Mouse (Mus musculus): ENCODE measurements around the gene Guca1b.
"Not testable (repeated sequence)": the region's sequence is repeated elsewhere in the genome, so short reads cannot be mapped to it uniquely, and the experiment has no call there.

Guca1b gene

DNA sequence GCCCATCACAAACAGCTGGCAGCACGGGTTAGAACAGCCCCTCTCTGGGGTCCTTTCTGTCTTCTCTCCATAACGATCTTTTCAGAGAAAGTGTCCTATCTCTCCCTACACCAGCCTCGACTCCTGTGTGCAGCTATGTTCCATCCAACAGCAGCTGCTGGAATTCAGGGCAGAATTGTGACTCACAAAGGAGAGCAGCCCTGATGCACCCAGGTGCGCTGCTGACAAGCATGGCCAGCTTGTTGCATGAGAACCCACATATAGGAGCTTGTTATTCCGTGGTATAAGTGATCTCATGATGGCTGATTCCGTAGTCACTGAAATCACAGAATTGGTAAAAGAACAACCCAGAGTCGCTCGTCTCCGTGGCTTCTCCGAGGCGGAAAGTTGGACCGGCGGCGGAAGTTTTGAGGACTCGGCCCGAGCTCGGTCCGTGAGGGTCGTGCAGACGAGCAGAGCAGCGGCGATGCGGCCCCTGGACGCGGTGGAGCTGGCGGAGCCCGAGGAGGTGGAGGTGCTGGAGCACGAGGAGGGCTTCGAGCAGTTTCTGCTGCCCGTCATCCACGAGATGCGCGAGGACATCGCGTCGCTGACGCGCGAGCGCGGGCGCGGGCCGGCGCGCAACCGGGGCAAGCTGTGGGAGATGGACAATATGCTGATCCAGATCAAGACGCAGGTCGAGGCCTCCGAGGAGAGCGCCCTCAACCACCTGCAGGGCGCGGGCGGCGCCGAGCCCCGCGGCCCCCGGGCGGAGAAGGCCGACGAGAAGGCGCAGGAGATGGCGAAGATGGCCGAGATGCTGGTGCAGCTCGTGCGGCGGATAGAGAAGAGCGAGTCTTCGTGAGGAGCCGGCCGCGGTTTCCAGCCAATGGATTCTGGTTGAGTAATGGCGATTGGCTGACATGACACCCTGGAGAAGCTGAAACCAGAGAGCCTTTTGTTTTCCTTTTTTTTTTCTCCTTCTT is 25.0 kb downstream of the Guca1b start:
- DNase-seq (ENCODE audit: low spot score) = not testable (repeated sequence)

DNA sequence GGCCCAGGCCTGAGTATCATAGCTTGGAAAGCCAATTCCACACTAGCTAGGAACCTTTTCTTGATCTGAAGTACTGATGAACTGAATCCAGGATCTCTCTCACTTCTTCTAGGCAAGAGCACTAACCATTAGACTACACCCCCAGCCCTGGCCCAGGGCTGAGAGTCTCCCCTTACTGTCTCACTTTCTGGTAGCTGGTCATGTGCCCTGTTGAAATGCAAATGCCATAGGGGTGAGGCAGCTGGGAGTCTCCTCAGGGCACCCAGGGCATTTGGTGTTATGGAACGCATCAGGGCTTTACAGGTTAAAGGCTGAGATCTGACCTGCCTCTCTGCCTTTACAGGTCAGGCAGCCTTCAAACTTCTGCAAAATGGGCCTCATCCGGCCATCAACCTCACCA is 35.0 kb downstream of the Guca1b start:
- DNase-seq (ENCODE audit: low spot score) = no peak

DNA sequence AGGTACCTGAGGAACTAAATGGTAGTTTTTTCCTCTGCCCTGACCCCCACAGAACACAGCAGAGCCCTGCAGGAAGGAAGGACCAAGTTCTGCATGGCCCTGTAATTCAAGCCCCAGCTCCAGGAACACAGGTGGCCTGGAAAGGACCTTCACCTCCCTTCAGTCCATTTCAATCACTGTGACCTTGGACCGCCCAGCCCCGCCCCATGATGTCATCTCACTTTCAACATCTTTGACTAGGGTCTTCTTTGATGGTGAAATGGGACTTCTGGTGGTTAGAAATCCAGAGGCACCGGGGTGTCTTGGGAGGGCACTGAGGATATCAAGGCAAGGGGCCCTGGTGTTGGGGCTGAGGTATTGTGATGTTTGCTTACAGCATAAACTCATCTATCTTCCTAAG is 36.4 kb downstream of the Guca1b start:
- DNase-seq (ENCODE audit: low spot score) = no peak

DNA sequence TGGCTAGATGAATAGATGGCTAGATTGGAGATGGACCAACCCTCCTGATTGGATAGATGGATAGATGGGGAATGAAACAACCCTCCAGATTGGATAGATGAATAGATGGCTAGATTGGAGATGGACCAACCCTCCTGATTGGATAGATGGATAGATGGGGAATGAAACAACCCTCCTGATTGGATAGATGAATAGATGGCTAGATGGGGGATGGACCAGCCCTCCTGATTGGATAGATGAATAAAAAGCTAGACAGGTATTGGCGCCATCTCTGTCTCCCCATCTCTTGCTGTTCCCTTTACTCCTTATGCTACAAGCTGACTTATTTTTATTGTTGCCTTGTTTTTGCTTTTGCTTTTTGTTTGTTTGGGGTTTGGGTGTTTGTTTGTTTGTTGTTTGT is 37.4 kb downstream of the Guca1b start:
- not testable (repeated sequence) for DNase-seq (ENCODE audit: low spot score)

DNA sequence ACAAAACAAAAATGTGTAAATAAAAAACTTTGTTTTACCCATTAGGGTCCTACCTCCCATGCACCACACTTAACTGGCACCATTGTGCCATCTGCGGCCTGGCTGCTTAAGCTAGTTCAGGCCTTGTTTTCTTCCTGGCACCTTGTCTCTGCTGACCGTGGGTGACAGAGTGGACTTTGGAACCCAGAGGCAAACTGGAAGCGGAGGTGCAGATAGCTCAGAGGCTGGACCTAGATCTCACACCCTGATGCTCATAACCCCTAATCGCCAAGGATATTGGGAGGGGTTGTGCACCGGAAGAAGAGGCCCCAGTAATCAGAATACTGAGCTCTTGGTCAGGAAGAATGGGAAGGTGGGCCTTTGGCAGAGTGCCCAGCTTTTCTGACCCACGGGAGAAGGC is 39.0 kb downstream of the Guca1b start:
- no peak for DNase-seq (ENCODE audit: low spot score)

DNA sequence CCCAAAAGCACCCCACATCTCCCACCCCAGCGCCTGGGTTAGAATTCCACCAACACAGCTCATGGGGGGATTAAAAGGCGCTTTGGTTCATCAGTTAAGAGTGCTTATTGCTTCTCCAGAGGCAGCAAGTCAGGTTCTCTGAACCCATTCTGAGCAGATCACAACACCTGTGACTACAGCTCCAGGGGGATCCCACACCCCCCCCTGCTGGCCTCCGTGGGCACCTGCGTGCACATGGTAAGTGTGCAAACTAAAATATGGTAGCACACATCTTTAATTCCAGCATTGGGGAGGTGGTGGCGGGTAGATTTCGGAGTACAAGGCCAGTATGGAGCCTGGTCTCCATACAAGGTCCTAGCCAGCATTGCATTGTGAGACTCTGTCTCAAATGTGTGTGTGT is 42.1 kb downstream of the Guca1b start:
- DNase-seq (ENCODE audit: low spot score) = no peak

DNA sequence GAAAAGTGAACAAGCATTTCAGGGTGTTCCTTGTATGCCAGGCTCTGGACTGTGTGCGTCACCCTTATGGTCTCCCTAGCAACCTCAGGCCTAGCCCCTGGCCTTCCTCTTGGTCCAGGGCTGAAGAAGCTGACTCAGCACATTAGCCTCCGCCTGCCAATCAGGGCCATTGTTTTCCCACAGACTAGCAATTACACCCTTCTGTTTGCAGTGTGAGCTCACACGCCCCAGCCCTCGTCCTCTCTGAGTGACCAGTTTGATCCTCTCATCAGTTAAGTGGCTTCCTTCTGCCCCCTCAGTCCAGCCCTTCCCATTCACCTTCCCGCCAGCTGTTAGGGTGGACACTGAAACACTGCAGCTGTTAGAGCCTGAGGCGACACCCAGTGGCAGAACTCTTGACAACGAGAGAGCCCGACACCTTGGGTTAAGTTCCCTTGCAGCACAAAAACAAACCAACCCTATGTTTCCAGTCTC is 43.7 kb downstream of the Guca1b start:
- DNase-seq (ENCODE audit: low spot score) = peak; percentile 58

DNA sequence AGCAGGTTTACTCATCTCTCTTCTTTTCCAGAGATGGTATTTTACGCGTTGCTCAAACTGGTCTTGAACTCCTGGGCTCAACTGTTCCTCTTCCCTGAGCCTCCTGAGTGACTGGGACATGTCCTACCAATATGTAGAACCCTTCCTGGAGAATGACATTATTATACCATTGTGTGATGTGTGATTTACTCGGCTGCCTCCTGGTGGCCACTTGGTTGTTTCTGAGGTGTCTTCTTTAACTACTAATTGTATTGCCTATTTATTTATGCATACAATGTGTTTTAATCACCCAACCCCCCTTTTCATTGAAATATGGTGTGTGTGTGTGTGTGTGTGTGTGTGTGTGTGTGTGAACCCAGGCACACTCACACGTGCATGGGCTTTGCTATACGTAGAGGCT is 45.6 kb downstream of the Guca1b start:
- no peak for DNase-seq (ENCODE audit: low spot score)

DNA sequence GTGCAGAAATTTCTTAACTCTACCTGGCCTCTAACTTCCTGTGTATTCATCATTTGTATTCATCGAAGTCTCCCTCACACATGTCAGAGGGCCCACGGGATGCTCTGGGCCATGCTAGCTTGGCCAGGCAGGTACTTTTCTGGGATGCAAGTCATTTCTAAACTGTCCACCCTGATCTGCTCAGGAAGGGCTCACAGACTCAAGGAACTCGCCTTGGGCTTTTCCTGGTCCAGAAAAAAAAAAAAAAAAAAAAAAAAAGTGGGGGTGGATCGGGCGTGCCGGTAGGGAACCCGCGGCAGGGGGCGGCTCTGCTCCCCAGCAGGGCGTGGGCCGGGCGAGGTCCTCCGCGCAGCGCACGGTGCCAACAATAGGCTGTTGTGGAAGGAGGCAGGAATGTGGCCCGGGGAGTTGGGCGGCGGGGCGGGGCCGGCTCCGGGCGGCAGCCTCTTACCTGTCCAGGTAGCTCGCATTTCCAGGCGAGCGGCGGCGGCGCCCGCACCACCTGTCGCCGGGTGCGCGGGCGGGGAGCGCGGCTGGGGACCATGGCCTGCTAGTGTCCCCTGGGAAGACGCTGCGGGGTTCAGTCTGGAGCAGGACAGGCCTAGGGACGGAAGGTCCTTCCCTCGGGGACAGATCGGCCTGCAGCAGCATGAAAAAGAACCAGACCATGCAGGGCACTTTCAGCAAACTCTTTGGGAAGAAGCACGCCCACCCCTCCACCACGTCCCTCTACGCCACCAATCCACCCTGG is 51.1 kb downstream of the Guca1b start, which contains the start of gene AI661453:
Gene AI661453, plus strand, starts transcription at position 460 of the 751 bp plus-strand sequence.
- DNase-seq (ENCODE audit: low spot score) = peak; percentile 92

DNA sequence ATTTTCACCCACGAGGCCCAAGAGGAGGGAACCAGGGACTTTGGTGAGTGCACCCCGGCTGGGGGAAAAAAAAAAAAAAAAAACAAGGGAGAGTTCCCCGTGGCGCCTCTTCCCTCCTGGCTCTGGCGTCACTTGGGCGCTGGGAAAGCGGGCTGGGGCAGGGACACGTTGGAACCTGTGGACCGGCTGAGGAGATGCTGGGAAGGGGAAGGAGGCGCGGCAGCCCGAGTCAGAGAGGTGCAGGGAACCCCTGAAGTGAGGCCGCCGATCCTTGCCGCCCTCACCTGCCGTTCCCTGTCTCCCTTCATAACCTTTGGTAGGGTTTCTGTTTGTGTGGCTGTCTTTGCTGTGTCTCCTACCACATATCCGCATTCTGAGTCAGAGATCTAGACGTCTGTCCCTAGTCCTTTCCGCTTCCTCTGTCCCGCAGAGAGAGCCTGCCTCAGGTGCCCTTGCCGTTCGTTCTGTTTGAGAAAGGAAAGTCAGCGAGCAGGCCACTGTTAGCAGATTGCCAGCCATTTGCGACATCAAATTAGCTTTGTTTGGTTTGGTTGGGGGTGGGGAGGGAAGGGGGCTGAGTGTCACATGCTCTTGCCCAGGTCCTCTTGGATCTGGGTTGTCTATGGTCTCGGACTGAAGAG is 51.8 kb downstream of the Guca1b start, which contains the start of gene 1700001C19Rik:
Gene 1700001C19Rik, minus strand, starts transcription at position 470 of the 641 bp plus-strand sequence.
- DNase-seq (ENCODE audit: low spot score) = peak; percentile 48

DNA sequence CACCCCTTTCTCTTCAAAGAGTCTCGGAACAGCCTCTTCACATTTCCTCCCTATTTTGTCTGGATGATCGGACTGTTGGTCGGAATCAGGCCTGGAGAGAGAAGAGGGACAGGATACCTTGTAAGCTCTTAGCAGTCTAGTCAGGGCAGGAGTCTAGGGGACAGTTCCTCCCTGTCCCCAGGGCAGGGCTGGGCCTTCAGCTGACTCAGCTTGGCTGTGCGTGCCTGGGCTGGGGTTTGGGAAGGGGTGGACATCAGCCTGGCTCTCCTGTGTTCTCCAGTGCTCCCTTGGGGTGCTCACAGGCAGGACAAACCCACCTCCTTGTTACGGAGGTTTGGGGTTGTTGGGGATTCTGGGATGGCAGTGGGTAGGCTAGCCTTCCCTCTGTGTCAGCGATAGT is 53.4 kb downstream of the Guca1b start:
- no peak for DNase-seq (ENCODE audit: low spot score)

DNA sequence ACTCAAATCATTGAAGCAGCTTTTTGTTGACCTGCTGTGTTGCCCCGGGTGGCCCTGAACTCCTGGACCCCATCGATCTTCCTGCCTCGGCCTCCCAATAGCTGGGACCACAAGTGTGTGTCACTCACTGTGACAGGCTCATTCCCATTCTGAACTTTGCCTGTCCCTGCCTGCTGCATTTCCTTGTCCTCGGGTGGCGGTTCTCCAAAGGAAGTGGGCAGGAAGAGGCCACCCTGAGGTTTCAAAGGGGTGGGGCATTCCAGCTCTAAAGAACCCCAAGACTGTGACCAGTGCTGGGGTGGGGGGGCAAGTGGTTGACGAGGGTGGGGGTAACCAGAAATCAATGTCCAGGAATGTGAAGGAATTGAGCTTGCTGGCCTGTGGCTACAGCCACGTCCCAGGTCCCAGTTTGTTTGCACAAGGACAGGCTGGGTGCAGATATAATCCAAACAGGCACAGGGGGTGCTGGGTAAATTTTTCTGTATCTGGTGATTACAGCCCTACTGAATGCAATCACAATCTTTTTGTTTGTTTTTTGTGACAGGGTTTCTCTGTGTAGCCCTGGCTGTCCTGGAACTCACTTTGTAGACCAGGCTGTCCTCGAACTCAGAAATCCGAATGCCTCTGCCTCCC is 54.3 kb downstream of the Guca1b start:
- peak; percentile 47 for DNase-seq (ENCODE audit: low spot score)

DNA sequence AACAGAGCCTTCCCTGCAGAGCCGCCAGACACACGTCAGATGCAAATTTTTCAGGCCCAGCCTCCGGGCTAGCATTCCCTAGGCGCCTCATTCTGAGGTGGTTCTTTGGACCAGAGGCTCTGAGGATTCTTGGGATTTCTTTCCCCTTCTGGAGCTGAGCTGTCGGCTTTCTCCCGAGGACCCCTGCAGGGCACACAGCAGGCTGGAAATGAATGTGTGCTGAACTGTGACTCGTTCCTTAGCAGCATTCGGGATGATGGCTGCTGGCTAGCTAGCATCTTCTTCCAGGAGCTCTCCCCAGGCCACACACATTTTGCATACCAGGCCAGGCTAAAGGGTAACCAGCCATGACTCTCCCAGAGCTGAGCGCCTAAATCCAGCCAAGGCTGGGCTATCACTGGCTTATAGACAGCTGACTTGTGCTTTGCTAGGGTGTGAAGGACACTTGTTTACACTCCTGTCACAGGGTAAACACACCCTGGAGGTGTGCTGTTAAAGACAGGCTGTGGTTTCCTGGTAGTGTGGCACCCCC is 55.2 kb downstream of the Guca1b start:
- no peak for DNase-seq (ENCODE audit: low spot score)

DNA sequence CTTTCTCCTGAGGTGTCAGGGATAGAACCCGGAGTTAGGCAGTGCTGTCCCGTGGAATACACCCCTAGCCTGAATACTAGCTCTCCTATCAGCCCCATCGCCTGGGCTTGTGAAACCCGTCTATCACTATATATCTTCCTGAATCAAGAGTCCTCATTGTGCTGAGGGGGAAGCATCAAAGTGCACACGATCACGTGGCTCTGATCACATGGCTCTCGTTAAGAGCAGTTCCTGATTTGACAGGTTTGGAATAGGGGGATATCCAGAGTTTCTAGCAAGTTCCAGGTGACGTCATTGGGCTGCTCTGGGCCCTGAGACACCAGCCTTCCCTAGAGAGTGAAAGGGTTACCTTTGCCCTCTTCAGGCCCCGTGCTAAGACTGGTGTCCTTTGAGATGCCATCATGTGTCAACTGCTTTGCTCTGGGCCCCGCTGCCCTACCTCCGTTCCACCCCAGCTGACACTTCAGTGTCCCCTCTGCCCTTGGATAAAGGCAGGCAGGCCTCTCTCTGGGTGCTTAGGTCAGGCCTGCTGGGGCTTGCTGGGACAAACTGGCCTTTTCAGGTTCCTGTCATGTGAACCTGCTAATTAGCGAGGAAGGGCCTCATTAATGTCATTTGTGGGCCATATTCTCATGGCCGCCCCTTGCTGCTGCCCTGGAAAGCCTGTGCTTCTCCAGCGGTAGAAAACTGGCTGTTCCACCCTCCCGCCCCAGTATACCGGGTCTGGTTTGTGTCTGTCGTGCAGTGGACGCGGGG is 56.3 kb downstream of the Guca1b start:
- no peak for DNase-seq (ENCODE audit: low spot score)

DNA sequence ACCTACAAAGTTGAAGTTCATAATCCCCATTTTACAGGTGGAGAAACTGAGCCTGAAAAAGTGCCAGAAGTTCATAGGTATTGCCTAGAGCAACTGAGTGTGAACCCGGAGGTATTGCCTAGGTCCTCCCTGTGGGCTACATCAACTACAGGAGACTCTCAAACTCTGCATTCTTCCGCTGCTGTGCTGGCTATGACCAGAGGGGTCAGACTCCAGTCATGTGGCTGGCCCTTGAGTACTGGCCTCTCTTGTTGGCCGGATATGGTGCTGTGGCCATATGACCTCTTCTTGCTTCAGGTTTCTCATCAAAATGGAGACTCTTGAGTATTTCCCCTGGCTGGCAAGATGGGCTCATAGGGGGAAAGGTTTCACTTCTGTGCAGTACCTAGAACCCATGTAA is 57.1 kb downstream of the Guca1b start:
- no peak for DNase-seq (ENCODE audit: low spot score)

Measured in urinary bladder, postnatal 14 days (tissue).